Mouse (Mus musculus) frontal cortex, postnatal 36 days (tissue): ENCODE results near the gene Nrf1.

ENCODE experiments used
- DNase-seq, 2 experiments: peaks; one replicate each; pipeline ENCODE4 v3.0.0; 2022; ENCODE audit warnings: low spot score in 2 of 2

Nrf1 gene

DNA sequence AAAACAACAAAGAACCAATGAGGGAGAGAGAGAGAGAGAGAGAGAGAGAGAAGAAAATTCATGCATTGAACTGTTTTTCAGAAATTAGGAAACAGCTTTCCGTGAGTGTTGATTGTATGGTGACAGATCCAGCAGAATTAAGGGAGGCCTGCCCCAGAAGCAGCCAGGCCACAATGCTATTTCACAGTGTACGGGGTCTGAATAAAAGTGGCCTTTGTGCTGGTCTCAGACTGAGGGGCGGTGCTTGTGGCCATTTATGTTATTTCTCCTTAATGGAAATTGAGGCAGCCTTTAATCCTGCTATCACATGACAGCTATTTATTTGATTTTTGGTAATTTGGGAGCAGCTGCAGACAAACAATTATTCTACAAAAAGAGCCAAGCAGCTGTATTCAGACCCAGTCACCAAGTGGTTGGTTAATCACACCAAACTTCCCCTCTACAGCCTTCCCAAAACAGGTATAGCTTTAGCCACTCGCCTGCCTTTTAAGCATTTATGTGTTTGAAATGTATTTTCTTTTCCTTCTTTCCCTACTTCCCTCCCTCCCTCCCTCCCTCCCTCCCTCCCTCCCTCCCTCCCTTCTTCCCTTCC, 31.2 kb downstream of the Nrf1 start:
- DNase-seq: no peak

DNA sequence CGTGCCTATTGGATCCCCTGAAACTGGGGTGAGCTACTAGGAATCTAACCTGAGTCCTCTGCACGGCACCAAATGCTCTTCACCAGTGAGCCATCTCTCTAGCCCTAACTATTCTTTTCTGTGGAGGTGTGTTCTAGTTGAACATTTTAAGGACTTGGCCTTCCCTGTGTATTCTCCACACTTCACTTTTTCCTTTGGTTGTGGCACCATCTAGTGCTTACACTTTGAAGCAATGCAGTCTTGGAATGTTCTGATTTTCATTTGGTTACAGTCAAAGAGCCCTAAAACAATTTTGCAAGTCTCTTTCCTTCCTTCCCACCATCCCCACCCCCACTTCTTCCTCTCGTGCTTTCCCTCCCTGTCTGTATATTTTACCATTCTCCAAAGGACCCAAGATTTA, 33.6 kb downstream of the Nrf1 start:
- DNase-seq: peak; percentile 26 to 69

DNA sequence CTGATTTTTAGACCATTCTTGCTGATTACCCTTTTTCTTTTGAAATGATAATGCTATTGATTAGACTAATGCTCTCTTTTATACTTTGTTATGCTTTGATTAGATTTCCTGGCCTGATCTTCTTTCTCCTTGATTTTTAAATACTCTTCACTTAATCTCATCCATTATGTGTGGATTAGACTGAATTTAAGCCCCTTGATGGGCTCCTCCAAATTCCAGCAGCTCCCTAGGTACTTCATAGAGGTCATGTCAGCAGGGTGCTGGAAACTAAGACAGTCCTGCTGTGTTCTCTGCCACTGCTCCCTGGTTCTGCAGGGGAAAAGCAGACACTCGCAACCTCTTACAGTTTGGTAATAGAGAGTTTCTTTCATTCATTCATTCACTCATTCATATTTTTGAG, 35.5 kb downstream of the Nrf1 start:
- DNase-seq: no peak

DNA sequence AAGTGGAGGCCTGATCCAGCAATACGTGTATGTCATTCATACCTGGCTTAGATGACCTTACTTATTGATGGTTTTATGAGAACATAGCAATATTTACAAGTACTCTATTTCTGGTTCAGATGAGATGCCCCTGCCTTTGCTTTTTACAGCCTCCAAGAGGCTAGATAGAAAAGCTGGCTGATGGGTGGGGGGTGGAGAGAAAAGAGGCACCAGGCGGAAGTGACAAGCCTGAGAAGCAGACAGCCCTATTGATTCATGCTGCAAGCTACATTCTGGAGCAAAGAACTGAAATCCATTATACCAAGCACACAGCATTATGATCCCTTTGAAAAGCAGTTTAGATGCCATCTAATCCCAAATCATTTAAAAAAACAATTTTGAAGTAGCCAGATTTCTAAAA, 37.6 kb downstream of the Nrf1 start:
- no peak for DNase-seq

DNA sequence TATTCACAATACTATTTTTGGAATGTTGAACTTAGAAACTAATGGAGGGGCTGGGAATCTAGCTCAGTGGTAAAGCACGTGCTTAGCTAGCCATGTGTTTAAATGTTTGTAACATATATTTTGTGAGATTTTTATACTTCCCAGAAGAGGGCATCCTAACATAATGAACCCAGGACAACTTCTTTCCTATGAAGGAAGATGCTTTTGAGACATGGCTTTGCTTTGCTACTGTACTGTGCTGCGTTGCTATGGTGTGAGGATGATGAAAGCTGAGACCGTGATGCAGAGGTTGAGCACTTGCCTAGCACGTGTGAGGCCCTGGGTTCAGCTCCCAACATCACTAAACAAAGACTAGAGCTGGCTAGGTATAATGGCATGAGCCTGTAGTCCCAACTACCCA, 43.4 kb downstream of the Nrf1 start:
- no peak for DNase-seq

DNA sequence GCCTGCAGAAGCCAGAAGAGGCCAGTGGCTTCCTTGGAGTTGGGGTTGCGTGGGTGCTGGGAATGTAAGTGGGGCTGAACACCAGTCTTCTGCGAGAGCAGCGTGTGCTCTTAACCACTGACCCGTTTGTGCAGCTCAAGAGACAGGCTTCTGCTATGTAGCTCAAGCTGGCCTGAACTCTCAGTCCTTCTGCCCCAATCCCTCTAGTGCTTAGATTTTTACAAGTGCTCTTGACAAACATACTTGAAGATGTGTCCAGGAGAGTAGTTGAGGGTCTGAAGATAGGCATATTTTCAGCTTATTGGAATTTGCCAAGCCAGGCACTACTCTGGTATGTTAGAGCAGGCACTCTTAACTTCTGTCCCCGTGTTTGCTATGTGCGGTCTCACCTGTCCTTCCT, 45.0 kb downstream of the Nrf1 start:
- DNase-seq: no peak

DNA sequence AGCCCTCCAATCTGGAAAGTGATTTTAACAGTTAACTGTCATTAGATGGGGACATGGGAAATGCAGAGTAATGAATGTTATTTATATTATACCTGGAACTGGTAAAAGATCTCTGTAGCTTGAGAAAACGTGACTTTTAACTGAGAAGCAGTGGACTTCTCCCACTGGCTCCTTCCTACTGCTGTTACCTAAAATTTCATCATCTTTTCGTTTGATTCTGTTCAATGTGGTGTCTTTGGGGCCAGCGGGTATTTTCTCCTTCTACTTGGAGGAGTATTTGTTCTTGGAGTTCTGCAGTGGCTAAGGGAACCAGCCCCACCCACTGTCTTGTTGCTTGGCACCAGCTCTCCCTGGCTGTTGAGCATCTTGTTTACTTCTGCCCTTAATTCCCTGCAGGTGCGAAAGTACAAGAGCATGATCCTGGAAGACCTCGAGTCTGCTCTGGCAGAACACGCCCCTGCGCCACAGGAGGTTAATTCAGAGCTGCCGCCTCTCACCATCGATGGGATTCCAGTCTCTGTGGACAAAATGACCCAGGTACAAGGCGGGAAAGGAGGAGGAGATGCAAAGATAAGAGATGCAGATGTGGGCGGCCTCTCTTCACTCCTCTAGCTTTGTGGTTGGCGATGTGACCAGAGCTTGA, 54.1 kb downstream of the Nrf1 start:
- DNase-seq: no peak

DNA sequence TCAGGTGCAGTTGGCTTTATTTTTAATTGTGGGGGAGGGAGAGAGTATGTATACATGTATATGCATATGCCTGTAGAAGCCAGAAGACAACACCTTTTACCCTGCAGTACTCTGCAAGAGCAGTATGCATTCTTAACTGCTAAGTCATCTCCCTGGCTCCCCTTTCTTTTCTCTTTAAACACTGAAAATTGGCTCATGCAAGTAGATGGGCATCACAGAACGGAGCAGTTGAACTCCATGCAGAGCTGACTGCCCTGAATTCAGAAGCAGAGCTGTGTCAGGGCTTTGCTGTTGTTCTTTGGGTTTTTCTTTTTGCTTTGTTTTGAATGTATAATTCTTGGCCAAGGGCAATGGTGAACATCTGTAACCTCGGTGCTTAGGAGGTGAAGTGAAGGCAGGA, 58.3 kb downstream of the Nrf1 start:
- DNase-seq: no peak

DNA sequence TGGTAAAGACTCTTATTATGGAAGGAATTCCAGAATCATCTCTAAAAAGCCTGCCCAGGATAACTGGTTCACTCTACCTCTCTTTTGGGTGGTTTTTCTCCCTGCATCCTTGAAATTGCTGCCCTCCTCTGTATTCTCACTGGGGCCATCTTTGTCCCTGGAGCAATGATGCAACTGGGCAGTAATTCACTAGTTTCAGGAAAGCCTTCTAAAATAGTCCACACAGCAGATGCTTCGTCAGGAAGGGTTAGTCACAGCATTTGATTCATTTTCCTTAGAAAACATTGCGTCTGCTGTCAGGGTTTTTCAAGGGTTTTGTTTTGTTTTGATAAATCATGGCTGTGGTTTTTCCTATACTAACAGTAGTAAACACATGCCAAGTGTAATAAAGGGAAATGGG, 59.7 kb downstream of the Nrf1 start:
- no peak for DNase-seq

DNA sequence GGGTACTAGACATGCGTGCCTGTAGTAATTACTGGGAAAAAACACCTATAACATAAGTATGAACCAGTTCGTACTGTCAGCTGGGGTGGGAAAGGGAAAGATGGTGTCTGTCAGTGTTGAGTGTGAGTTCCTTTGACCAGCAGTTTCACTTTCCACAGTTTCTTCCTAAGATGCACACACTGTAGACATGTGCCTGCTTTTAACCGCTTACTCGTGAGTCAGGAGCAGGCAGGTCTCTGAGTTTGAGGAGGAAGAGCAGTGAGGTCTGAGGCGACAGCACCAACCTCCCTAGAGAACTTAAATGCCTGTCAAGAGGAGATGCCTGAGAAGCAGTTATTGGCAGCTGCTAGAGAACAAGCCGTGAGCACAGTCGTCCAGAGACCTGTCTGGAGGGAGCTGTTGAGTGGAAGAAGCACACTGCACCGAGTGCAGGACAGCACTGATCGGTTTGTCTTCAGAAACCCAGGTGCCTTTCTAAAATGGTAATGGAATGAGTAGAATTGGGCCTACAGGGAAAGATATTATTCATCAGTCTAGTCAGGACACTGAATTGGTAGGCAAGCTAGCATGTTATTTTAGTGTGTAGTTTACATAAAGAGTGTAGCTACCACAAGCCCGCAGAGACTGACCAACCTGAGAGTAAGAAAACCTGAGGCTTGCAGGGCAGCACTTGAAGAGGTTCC, 62.2 kb downstream of the Nrf1 start:
- DNase-seq: no peak

DNA sequence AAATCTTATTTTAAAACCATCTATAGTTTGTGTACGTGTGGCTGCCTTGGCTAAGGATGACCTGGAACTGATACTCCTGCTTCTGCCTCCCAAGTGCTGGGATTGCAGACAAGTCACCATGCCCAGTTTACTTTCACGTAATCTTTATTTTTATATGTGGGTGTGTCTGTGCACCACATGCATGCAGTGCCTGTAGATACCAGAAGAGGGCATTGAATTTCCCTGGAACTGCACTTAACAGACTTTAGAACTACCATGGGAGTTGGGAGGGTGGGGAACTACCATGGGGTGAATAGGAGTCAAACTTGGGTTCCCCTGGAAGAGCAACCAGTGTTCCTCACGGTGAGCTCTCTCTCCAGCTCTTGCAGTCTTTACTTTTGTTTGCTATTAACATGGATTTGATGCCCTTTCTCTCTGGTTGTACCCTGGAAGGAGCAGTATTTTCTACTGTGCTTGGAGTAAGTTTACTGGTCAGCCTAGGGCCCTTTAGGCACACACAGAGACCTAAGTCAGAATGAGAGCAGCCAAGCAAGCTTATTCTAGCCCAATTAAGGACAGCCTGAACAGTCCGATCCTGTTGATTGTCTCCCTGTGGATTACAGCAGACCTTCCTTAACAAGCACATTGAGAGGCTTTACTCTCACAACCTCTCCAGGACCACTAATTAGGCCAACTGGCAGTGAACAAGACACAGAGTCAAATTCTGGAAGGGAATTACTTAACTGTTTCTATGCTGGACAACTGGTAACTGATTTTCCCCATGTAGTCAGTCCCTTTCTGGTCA, 64.8 kb downstream of the Nrf1 start:
- no peak for DNase-seq

DNA sequence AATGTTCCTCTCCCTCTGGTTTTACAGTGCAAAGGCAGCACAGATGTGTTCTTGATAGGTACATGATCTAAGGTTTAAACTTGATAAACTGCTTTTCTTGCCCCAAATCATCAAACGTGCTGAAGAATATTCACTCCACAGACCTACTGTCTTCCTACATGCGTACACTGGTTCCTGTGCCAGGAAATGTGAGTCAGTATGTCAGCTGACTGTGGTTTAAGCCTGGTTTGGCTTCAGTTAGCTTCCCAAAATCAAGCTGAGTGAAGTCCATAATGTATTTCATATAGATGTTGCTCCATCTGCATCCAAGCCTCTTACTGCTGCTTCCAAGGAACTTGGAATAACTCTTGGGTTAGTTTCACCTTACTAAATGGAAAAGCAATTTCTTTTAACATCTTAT, 66.3 kb downstream of the Nrf1 start:
- peak in 1 of 2 experiments; percentile 36 for DNase-seq

DNA sequence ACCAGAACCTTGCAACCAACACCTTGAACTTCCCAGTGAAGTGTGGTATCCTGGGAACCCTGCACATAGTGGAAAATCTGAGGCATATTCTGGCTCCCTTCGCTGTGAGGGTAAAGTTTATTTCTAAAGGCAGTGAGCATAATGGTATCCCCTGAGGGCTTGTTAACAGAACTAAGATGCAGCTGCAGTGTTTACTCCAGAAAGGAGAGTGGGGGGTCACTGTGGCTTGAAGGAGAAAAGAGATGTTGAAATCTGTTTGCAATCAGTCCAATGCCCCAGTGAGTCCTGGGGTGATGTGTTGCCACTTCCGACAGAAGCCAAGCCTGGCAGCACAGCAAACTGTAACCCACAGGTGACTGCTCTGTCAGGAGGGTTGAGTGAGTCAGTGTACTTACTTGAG, 73.4 kb downstream of the Nrf1 start:
- DNase-seq: no peak

DNA sequence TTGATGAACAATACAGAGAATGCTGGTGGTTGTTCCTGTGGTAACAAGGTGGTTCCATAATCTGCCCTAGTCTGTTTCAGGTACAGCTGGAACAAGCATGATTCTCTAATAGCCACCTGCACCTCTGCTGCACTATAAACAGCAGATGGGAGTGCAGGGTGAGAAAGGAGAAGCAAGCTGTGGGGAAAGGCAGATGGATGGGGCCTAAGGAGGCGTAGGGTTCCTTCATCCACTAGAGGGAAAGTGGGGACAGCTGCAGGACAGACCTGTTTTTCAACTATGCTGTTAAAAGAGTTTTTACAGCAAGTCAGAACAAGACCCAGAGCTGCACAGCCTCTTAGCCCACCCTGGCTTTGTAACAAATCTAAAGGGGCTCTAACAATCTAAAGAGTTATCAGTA, 73.8 kb downstream of the Nrf1 start:
- DNase-seq: no peak

DNA sequence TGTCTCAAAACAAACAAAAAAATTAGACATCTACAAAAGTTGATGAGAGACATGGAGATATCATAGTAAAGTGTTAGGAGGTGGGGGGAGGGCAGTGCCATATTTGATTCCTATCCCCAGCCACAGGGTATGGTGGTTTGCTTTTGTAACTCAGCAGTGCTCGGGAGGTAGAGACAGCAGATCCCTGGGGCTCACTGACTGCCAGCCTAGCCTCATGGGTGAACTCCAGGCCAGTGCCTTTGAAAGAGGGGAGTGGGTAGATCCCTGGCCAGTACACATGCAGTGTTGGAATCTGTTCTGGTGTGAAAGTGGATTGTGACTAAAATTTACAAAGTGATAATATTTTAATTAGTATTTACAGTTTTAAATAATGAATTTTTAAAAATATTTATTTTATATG, 75.6 kb downstream of the Nrf1 start:
- no peak for DNase-seq

DNA sequence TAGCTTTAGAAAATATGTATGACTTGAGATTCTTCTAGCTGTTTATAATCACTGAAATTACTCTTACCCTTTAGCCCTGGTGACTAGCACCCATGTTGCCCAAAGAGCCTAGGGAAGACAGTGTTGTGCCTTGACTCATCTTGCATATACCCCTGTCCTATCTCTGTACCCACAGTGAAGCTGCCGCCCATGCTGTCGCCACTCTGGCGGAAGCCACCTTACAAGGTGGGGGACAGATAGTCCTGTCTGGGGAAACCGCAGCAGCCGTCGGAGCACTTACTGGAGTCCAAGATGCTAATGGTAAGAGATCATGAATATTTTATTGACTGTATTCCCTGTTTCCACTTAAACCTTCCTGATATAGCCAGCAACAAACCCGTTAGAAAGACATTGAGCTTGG, 78.3 kb downstream of the Nrf1 start:
- no peak for DNase-seq

DNA sequence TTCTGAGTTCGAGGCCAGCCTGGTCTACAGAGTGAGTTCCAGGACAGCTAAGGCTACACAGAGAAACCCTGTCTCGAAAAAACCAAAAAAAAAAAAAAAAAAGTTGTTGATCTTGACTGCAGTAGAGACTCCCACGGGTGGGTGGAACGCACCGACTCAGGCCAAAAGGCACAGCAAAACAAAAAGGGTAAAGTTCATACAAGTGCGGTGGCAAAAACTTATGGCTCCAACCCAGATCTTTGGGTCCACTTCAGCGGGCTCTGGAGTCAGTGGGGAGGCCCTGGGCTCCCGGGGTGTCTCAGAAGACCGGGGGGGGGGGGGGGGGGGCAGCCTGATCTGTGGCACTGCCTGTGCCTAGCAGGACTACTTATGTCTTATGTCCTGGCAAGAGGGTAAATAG, 79.0 kb downstream of the Nrf1 start:
- DNase-seq: no peak

DNA sequence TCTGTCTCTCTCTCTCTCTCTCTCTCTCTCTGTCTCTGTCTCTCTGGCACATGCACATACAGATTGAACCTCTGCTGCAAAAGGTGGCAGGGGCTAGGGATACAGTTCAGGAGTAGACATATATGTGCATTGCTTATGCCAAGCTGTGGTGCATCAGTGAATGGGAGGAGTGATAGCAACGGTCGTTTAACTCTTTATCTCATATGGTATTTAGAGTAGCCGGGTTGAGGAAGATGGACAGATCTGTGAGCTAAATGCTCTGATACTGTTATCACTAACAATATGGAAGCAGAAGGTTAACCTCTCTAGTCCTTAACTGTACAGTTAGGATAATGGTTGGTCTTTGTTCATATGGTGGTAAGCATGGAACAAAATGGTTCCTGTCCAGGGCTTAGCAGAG, 84.6 kb downstream of the Nrf1 start:
- DNase-seq: no peak

DNA sequence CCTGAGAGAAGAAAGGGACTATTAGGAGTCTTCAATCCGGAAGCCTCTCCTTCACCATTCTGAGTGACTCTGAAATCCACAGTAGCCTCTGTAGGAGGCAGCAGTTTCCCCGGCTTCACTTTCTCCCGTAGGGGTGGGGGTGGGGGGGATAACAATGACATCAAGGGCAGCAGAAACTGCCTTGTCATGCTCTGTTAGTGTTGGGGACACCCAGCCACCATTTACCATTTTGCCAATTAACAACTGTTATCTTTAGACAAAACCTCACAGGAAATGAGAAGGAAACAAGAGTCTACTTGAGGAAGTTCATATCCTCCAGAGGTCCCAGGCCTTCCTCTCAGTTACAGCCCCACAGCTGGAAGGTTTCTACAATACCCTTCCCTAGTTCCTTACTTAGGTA, 87.8 kb downstream of the Nrf1 start:
- no peak for DNase-seq

DNA sequence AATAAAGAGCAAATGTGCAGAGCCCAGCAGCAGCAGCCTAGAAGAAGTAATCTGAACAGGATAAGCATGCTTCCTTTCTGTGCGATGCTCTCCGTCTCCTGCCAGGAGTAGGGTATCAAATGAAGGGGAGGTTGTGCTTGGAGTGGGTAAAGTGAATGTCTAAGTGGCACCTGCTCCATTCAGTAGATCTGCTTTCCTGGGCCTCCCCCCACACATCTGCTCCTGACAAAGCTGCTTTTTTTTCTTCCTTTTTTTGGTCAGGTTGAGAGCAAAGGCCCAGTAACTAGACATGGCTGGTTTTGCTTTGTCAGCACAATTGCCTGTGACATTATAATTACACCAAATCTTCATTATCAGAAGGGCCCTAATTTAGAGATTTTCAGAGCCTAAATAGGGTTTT, 89.4 kb downstream of the Nrf1 start:
- DNase-seq: no peak

DNA sequence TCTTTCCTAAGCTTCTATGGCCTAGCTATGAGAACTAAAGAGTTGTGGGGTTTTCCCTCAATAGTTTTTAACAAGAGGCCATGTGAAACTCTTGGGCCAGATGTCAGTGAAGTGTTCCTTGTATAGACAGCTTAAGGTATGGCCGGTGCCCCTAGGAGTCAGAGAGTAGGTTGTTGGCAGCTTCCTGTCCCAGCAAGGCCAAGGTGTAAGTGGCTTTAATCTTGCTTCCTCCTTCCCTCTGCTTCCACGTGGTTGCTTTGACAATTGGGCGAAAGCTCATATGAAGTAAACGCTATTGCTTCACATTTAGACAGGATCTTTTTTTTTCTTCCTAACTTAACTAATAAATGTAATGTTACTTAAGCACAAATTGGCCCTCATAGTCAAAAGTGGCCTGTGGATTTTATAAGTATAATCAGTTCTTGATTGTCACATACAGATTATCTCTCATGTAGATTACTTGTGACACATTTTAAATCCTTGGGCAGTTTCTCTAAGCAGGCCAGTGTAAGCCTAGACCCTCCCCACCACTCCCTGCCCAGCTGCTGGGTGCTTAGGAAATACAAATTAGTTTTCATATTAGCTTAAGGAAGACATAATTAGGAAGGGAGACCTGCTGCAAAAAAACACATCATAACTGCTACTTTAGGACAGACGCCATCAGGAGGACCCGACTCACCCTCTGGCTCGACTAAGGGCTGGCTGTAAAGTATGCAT, 91.7 kb downstream of the Nrf1 start:
- no peak for DNase-seq

DNA sequence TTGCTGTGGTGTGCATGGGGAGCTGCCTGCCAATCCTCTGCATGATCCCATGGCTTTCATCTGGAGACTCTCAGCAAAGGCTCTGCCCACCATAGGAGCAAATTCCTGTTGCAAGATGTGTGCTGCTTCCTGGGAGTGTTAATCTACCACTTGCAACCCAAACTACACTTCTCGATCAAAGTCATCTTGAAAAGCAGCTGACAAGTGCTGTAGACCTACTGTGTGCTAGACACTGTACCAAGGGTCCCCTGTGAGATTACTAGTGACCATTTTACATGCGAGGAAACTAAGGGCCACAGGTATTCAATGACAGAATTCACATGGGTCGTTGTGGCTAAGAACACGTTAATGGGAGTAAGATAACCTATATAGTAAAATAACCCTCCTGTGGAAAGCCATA, 95.5 kb downstream of the Nrf1 start:
- no peak for DNase-seq
